Mouse (Mus musculus) liver, embryonic 11.5 days (tissue): ENCODE results near the gene Ifrd2. TPM values are rescaled to one million over a fixed set of nuclear protein-coding genes. Genes with fewer than 3 reads are reported as not detected.

Experiments
- ATAC-seq: fragments of 200-750 bp; cut with Nextera tagmentation; replicated peaks from 2 replicates; pipeline ENCODE4 v1.8.0; 2017; ENCODE audit warnings: moderate number of reproducible peaks, mild to moderate bottlenecking, moderate TSS enrichment, moderate library complexity; ENCODE audit not compliant: low FRiP score
- DNase-seq: peaks from one replicate; pipeline ENCODE4 v3.0.0-alpha.2; 2017; ENCODE audit warnings: low spot score
- H3K27ac ChIP-seq: fragments of 300-500 bp; sonication (generic); 2 replicates; pipeline ENCODE4 v1.5.1; 2014; ENCODE audit warnings: mild to moderate bottlenecking, low read depth, low read length, control low read depth
- H3K27me3 ChIP-seq: fragments of 300-500 bp; sonication (generic); replicated peaks from 2 replicates; pipeline ENCODE4 v1.6.1; 2014; ENCODE audit warnings: low read length, mixed read lengths; ENCODE audit not compliant: control insufficient read depth, insufficient read depth
- H3K36me3 ChIP-seq: fragments of 300-500 bp; sonication (generic); 2 replicates; pipeline ENCODE4 v1.6.1; 2014; ENCODE audit warnings: mild to moderate bottlenecking, low read length, moderate library complexity, mixed read lengths; ENCODE audit not compliant: control insufficient read depth, insufficient read depth
- H3K4me1 ChIP-seq: fragments of 300-500 bp; sonication (generic); replicated peaks from 2 replicates; pipeline ENCODE4 v1.6.1; 2014; ENCODE audit warnings: low read length, mixed read lengths; ENCODE audit not compliant: control insufficient read depth, insufficient read depth
- H3K4me2 ChIP-seq: fragments of 300-500 bp; sonication (generic); 2 replicates; pipeline ENCODE4 v1.6.1; 2014; ENCODE audit warnings: mild to moderate bottlenecking, control low read depth, moderate library complexity
- H3K4me3 ChIP-seq: fragments of 300-500 bp; sonication (generic); 2 replicates; pipeline ENCODE4 v1.5.1; 2014; ENCODE audit warnings: low read depth, low read length, control low read depth
- H3K9ac ChIP-seq: fragments of 300-500 bp; sonication (generic); 2 replicates; pipeline ENCODE4 v1.6.1; 2014; ENCODE audit warnings: low read depth, low read length, control low read depth
- H3K9me3 ChIP-seq: fragments of 300-500 bp; sonication (generic); 2 replicates; pipeline ENCODE4 v1.6.1; 2016; ENCODE audit warnings: low read length, inconsistent platforms, mixed read lengths; ENCODE audit not compliant: control insufficient read depth
- WGBS: fragments of 180-500 bp; shearing (Covaris S2); extraction: QIAGEN DNeasy Blood & Tissue Kit; methylation state at CpG from one replicate; pipeline ENCODE4 v1.1.7; 2014; 5-methylcytosine and 5-hydroxymethylcytosine counted together
- polyA plus RNA-seq: library from polyadenylated mRNA; unstranded; fragments of >200 nt; fragmentation: Nextera tagmentation; extraction: Ambion mirVana; gene quantifications from 2 replicates; pipeline ENCODE4 v1.2.1, GENCODE M21; 2014

Ifrd2 gene
- polyA plus RNA-seq, 1 experiment from 2014 or later = 219 TPM

DNA sequence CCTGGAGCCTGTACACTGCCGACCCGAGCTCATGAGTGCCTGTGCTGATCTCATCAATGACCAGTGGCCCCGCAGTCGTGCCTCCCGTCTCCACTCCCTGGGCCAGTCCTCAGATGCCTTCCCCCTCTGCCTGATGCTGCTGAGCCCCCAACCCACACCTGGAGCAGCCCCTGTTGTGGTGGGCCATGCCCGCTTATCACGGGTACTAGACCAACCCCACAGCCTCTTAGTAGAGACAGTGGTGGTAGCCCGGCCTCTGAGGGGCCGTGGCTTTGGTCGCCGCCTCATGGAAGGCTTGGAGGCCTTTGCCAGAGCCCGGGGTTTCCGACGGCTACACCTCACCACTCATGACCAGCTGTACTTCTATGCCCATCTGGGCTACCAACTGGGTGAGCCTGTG lies 4.3 kb upstream of the Ifrd2 start:
- Histone ChIP-seq H3K27ac (no peak overlapping the region), H3K9ac (no peak overlapping the region), H3K27me3 (no peaks in the 10 kb centered on the region), H3K4me3 (no peak overlapping the region), H3K4me1 (peaks cover 27% of the 10 kb centered on the region), H3K9me3 (no peaks in the 10 kb centered on the region), H3K36me3 (peaks cover 7% of the 10 kb centered on the region; the same call in 1 of the 2 replicates), H3K4me2 (no peak overlapping the region)
- DNase-seq (no peak), ATAC-seq (no peak)
- WGBS = 89% methylated on average over 14 of the region's 14 CpGs

DNA sequence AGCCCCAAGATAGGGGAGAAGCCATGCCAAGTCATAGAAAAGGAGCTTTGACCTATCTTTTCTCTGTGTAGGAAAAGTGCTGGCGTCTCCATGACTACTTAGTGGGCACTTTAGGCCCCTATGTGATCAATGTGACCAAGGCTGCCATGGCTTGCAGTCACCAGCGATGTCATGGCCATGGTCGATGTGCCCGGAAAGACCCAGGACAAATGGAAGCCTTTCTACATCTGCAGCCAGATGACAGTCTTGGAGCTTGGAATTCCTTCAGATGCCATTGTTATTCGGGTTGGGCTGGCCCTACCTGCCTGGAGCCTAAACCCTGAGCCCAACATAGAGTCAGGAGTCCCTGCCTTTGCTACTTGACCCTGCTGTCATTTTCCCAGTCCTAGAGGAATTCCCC lies 938 bp upstream of the Ifrd2 start:
- H3K4me3 ChIP-seq = peak overlapping the region; percentile 91
- no peaks in the 10 kb centered on the region for H3K27me3 ChIP-seq
- ATAC-seq = no peak
- H3K9me3 ChIP-seq = no peaks in the 10 kb centered on the region
- peaks cover 26% of the 10 kb centered on the region for H3K36me3 ChIP-seq
- peak overlapping the region; percentile 65 for H3K4me2 ChIP-seq
- H3K9ac ChIP-seq = peak overlapping the region; percentile 69
- no peak for DNase-seq
- peaks cover 47% of the 10 kb centered on the region for H3K4me1 ChIP-seq
- H3K27ac ChIP-seq = peak overlapping the region; percentile 97
- WGBS = 84% methylated on average over 5 of the region's 5 CpGs

- no peak for DNase-seq
- H3K9ac ChIP-seq = peak overlapping the region; percentile 96
- peak overlapping the region; percentile 83 for H3K4me2 ChIP-seq
- H3K27me3 ChIP-seq = no peaks in the 10 kb centered on the region
- H3K9me3 ChIP-seq = no peaks in the 10 kb centered on the region
- WGBS = 1% methylated on average over 33 of the region's 33 CpGs
- peaks cover 35% of the 10 kb centered on the region for H3K4me1 ChIP-seq
- peak overlapping the region; percentile 98 for H3K27ac ChIP-seq
- ATAC-seq = 0 out of 2 replicates have a peak, but pooled peaks have one; percentile 13
- peak overlapping the region; percentile 91 for H3K4me3 ChIP-seq
- H3K36me3 ChIP-seq = peaks cover 35% of the 10 kb centered on the region
These were observed 594 bp downstream of the Ifrd2 start for GRCm38 (mm10) chr9:107587833-107588639.

GRCm38 (mm10) chr9:107590058-107590772 lies 2.8 kb downstream of the Ifrd2 start:
- 82% methylated on average over 25 of the region's 25 CpGs for WGBS
- H3K4me2 ChIP-seq = peak overlapping the region; percentile 83

DNA sequence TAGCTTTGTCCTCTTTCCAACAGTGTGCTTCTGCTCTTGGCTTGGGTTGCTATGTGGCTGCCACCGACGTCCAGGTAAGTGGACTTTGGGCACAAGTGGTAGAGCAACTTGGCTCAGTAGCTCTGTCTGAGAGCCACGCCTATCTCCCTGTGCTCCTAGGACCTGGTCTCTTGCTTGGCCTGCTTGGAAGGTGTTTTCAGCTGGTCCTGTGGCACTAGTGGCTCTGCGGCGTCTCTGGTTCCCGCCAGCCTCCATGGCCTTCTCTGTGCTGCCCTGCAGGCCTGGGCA lies 3.3 kb downstream of the Ifrd2 start:
- H3K36me3 ChIP-seq = peaks cover 50% of the 10 kb centered on the region
- H3K9ac ChIP-seq = peak overlapping the region; percentile 26; the same call in 1 of the 2 replicates
- no peak overlapping the region for H3K27ac ChIP-seq
- no peaks in the 10 kb centered on the region for H3K9me3 ChIP-seq
- ATAC-seq (no peak), DNase-seq (no peak)
- peak overlapping the region; percentile 91 for H3K4me3 ChIP-seq
- H3K27me3 ChIP-seq = no peaks in the 10 kb centered on the region
- H3K4me2 ChIP-seq = peak overlapping the region; percentile 83
- peaks cover 31% of the 10 kb centered on the region for H3K4me1 ChIP-seq
- 94% methylated on average over 6 of the region's 6 CpGs for WGBS

More at GRCm38 (mm10) chr9:107590058-107590772, 2.8 kb downstream of the Ifrd2 start:
- H3K9ac ChIP-seq = peak overlapping the region; percentile 96
- H3K27me3 ChIP-seq = no peaks in the 10 kb centered on the region
- ATAC-seq (no peak), DNase-seq (no peak)
- H3K9me3 ChIP-seq = no peaks in the 10 kb centered on the region
- peak overlapping the region; percentile 98 for H3K27ac ChIP-seq
- peaks cover 50% of the 10 kb centered on the region for H3K36me3 ChIP-seq
- H3K4me1 ChIP-seq = peaks cover 31% of the 10 kb centered on the region
- peak overlapping the region; percentile 91 for H3K4me3 ChIP-seq

DNA sequence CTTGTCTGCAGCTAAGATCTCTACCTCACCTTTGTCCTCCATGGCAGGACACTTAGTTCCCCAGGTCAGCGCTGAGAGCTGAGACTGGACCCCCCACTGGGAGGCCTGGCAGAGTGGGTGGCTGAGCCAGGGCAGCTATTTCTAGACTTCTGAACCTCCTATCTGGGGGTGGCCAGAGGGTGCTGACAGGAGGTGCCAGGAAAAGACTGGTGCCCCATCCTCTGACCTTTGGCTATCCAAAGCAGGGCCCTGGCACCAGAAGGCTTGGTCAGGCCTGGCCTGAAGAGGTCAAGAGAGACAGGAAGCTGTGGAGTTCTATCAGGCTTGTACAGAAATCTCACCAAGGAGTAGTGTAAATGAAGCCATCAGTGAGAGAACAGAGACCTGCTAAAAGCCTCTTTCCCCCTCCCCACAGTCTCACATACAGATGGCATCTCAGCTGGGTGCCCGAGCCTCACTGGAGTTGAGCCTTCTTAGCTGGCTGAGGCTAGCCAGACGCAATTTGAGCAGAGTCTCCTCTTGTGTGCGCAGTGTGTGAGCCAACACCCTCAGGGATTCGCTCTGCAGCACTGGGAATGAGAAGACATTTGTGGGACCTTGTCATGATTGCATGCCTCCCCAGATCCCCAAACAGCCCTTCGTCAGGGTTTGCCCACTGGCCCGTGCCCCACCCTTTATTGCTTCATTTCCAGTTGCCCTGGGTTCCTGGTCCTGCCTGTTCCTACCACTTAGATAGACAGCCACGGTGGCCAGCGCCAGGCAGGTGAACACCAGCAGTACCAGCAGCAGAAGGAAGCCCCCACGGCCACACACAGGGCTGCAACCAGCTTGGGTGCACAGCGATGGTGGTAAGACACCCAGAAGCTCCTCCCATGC lies 5.9 kb downstream of the Ifrd2 start:
- Histone ChIP-seq H3K4me3 (no peak overlapping the region), H3K4me1 (peaks cover 24% of the 10 kb centered on the region), H3K27me3 (peaks cover under 1% of the 10 kb centered on the region; the same call in 1 of the 2 replicates), H3K4me2 (no peak overlapping the region), H3K27ac (no peak overlapping the region), H3K36me3 (peaks cover 52% of the 10 kb centered on the region), H3K9me3 (no peaks in the 10 kb centered on the region), H3K9ac (no peak overlapping the region)
- 85% methylated on average over 11 of the region's 11 CpGs for whole genome bisulfite sequencing
- no peak for ATAC-seq
- no peak for DNase-seq

DNA sequence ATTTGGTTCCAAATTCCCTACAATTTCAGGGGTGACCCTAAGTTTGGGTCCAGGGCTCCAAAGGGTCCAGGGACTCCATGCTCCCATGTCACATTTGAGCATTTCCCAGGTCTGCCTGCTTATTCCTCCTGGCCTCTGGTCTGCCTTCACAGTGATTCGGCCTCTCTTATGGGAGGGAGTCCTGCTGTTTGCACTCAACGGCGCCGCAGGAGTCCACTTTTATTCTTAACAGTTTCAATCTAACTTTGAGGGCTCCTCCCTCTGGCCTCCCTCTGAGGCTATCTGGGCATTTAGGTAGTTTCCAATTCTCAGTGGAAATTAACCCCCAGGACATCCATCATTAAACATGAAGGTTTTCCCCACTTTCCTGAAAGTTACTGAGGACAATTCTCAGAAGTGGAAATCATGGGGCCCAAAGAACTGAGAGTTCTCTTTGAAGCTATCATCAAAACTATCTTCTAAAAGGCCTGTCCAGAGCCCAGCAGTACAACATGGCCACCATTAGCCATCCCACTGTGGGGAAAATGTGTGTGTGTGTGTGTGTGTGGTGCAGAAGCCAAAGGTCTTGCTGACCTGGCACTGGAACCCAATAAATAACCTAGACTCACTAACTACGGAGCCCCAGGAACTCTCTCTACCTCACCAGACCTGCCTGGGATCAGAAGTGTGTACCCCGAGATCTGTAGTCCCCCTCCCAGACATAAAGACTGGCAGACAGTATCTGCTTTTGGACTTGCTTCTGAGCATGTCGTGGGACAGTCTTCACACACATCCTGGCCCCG lies 7.0 kb downstream of the Ifrd2 start:
- no peak overlapping the region for H3K27ac ChIP-seq
- H3K4me1 ChIP-seq = peaks cover 13% of the 10 kb centered on the region
- no peak overlapping the region for H3K4me2 ChIP-seq
- H3K27me3 ChIP-seq = peaks cover 12% of the 10 kb centered on the region
- no peaks in the 10 kb centered on the region for H3K9me3 ChIP-seq
- H3K9ac ChIP-seq = no peak overlapping the region
- H3K36me3 ChIP-seq = peaks cover 52% of the 10 kb centered on the region
- ATAC-seq (no peak), DNase-seq (no peak)
- 81% methylated on average over 8 of the region's 8 CpGs for WGBS
- no peak overlapping the region for H3K4me3 ChIP-seq
